Mouse (Mus musculus): ENCODE data around the gene Tor1b. TPM values are rescaled to one million over a fixed set of nuclear protein-coding genes. Genes with fewer than 3 reads are reported as not detected.

The Tor1b gene
- polyA plus RNA-seq, 1 experiment from 2014 or later = 39.1 TPM

DNA sequence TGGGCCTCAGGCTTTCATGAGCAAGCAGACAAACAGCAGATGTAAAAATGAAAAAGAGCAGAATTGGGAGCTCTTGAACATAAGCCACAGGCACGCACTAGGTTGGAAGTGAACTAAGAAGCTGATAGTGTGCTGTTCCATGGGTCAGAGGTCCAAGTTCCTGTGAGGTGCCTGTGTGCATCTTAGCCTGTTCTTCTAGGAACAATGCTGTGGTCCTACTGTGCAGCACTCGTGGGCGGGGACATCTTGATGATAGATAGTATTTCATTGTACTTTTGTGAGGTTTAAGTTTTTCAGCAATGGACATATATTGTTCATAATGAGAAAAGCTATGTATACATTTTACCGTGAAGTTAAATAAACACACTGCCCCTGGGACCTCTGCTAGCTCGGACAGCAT, 54.4 kb downstream of the Tor1b start:
- no peak for ATAC-seq (ENCODE audit: insufficient number of reproducible peaks, insufficient read depth, low FRiP score, low read depth)
- Histone ChIP-seq H3K27me3 (ENCODE audit: control insufficient read depth, insufficient read depth, low read length) (no peaks in the 10 kb centered on the region), H3K4me1 (ENCODE audit: control insufficient read depth, insufficient read depth, low read length) (no peaks in the 10 kb centered on the region), H3K9ac (replicated peaks; ENCODE audit: low read depth, low read length) (no peak overlapping the region), H3K27ac (ENCODE audit: low read length) (peak overlapping the region; percentile 27; the same call in 1 of the 2 replicates), H3K4me2 (replicated peaks; ENCODE audit: low read depth, low read length) (no peak overlapping the region), H3K36me3 (ENCODE audit: control insufficient read depth, insufficient read depth, low read length) (peaks cover 9% of the 10 kb centered on the region; the same call in 1 of the 2 replicates), H3K4me3 (ENCODE audit: low read depth, low read length) (no peak overlapping the region), H3K9me3 (ENCODE audit: control insufficient read depth, low read depth, low read length) (no peaks in the 10 kb centered on the region)
- 62% methylated on average over 5 of the region's 5 CpGs for WGBS

Other genes starting within 250 kb of the Tor1b start
- 2.5 and 3.3 TPM in 2 replicates for gene 1700001O22Rik, start 149.3 kb upstream of the Tor1b start, polyA plus RNA-seq (2014; fragmentation: Nextera tagmentation; extraction: Ambion mirVana)
- gene Ntmt1, start 145.1 kb upstream of the Tor1b start, polyA plus RNA-seq (2014; fragmentation: Nextera tagmentation; extraction: Ambion mirVana) = 99.1 and 101 TPM in 2 replicates
- gene Asb6, start 122.6 kb upstream of the Tor1b start, polyA plus RNA-seq (2014; fragmentation: Nextera tagmentation; extraction: Ambion mirVana) = 27.1 and 29.1 TPM in 2 replicates
- gene Prrx2, start 118.0 kb upstream of the Tor1b start, polyA plus RNA-seq (2014; fragmentation: Nextera tagmentation; extraction: Ambion mirVana) = 6.0 and 8.9 TPM in 2 replicates
- 6.5 and 9.2 TPM in 2 replicates for gene Ptges, start 23.1 kb upstream of the Tor1b start, polyA plus RNA-seq (2014; fragmentation: Nextera tagmentation; extraction: Ambion mirVana)
- gene Tor1a, start 15.0 kb downstream of the Tor1b start, polyA plus RNA-seq (2014; fragmentation: Nextera tagmentation; extraction: Ambion mirVana) = 66.0 and 68.6 TPM in 2 replicates
- gene BC005624, start 29.2 kb downstream of the Tor1b start, polyA plus RNA-seq (2014; fragmentation: Nextera tagmentation; extraction: Ambion mirVana) = 46.9 and 48.2 TPM in 2 replicates
- gene Usp20, start 29.3 kb downstream of the Tor1b start, polyA plus RNA-seq (2014; fragmentation: Nextera tagmentation; extraction: Ambion mirVana) = 13.4 and 13.8 TPM in 2 replicates
- gene Fnbp1, start 189.0 kb downstream of the Tor1b start, polyA plus RNA-seq (2014; fragmentation: Nextera tagmentation; extraction: Ambion mirVana) = 36.5 and 39.2 TPM in 2 replicates
- 33.5 and 39.8 TPM in 2 replicates for gene Gpr107, start 199.4 kb downstream of the Tor1b start, polyA plus RNA-seq (2014; fragmentation: Nextera tagmentation; extraction: Ambion mirVana)